Mouse (Mus musculus) erythroblast, embryonic 14.5 days (primary cell): ENCODE data around the gene Tnks1bp1. TPM values are rescaled to one million over a fixed set of nuclear protein-coding genes. Genes with fewer than 3 reads are reported as not detected.
A peak's percentile ranks its signal among the peaks of the same experiment; 100 is the strongest.

Experiments
- H3K27me3 ChIP-seq: 2 replicates; pipeline ENCODE4 v1.6.1; 2012; ENCODE audit warnings: inconsistent platforms; ENCODE audit not compliant: control insufficient read depth
- H3K36me3 ChIP-seq: 2 replicates; pipeline ENCODE4 v1.6.1; 2012; ENCODE audit warnings: mild to moderate bottlenecking, inconsistent platforms; ENCODE audit not compliant: control insufficient read depth
- H3K4me1 ChIP-seq: 2 replicates; pipeline ENCODE4 v1.6.1; 2012; ENCODE audit warnings: inconsistent platforms; ENCODE audit not compliant: control insufficient read depth
- H3K4me3 ChIP-seq: replicated peaks from 2 replicates; pipeline ENCODE3; 2012; ENCODE audit warnings: moderate library complexity, mild to moderate bottlenecking, inconsistent platforms
- H3K9me3 ChIP-seq: 2 replicates; pipeline ENCODE4 v1.6.1; 2012; ENCODE audit warnings: low read length, inconsistent platforms, mixed read lengths; ENCODE audit not compliant: control insufficient read depth
- GATA1 ChIP-seq: IDR thresholded peaks from 2 replicates; pipeline ENCODE4 v1.6.1; 2012; ENCODE audit warnings: low read length, inconsistent platforms, mixed read lengths
- TAL1 ChIP-seq: IDR thresholded peaks from 3 replicates; pipeline ENCODE4 v1.6.1; 2012; ENCODE audit warnings: low read length, inconsistent platforms, mixed read lengths
- polyA plus RNA-seq: library from polyadenylated mRNA; stranded (reverse); fragments of >175 nt; gene quantifications from 2 replicates; pipeline ENCODE4 v1.2.3, GENCODE M21; 2012

Tnks1bp1 gene
- polyA plus RNA-seq, 1 experiment: 0.11 TPM

- peaks cover 26% of the 10 kb centered on the region for H3K4me1 ChIP-seq
- no peak for TF ChIP-seq TAL1
- no peak for TF ChIP-seq GATA1
- peaks cover 70% of the 10 kb centered on the region for H3K27me3 ChIP-seq
- H3K4me3 ChIP-seq: no peak overlapping the region
- peaks cover 16% of the 10 kb centered on the region for H3K36me3 ChIP-seq
- no peaks in the 10 kb centered on the region for H3K9me3 ChIP-seq
Measured at GRCm38 (mm10) chr2:85034169-85034568, 13.7 kb upstream of the Tnks1bp1 start.

GRCm38 (mm10) chr2:85036507-85037046 lies 11.2 kb upstream of the Tnks1bp1 start:
- peaks cover 40% of the 10 kb centered on the region for H3K4me1 ChIP-seq
- no peaks in the 10 kb centered on the region for H3K9me3 ChIP-seq
- peaks cover 51% of the 10 kb centered on the region for H3K27me3 ChIP-seq
- peaks cover 40% of the 10 kb centered on the region for H3K36me3 ChIP-seq
- H3K4me3 ChIP-seq: peak overlapping the region; percentile 84
- TF ChIP-seq GATA1 (no peak), TAL1 (no peak)

- no peaks in the 10 kb centered on the region for H3K9me3 ChIP-seq
- H3K4me1 ChIP-seq: peaks cover 40% of the 10 kb centered on the region
- peaks cover 43% of the 10 kb centered on the region for H3K27me3 ChIP-seq
- TF ChIP-seq GATA1 (no peak), TAL1 (no peak)
- H3K36me3 ChIP-seq: peaks cover 47% of the 10 kb centered on the region
- peak within 1 kb of the TSS; percentile 84 for H3K4me3 ChIP-seq
Measured at GRCm38 (mm10) chr2:85037047-85038026, 10.5 kb upstream of the Tnks1bp1 start, which contains the start of the genes Ssrp1 and P2rx3. Gene Ssrp1, plus strand, starts transcription at chr2:85037234. Gene P2rx3, minus strand, starts transcription at chr2:85037462.

GRCm38 (mm10) chr2:85038336-85038735 lies 9.5 kb upstream of the Tnks1bp1 start:
- TF ChIP-seq GATA1: no peak
- Histone ChIP-seq H3K36me3 (peaks cover 57% of the 10 kb centered on the region), H3K27me3 (peaks cover 33% of the 10 kb centered on the region), H3K4me3 (peak overlapping the region; percentile 84), H3K4me1 (peaks cover 42% of the 10 kb centered on the region), H3K9me3 (no peaks in the 10 kb centered on the region)

- peaks cover 53% of the 10 kb centered on the region for H3K4me1 ChIP-seq
- TF ChIP-seq GATA1 (no peak), TAL1 (no peak)
- no peak overlapping the region for H3K4me3 ChIP-seq
- peaks cover 89% of the 10 kb centered on the region for H3K36me3 ChIP-seq
- peaks cover 8% of the 10 kb centered on the region for H3K27me3 ChIP-seq
- H3K9me3 ChIP-seq: no peaks in the 10 kb centered on the region
Measured at GRCm38 (mm10) chr2:85043623-85044022, 4.2 kb upstream of the Tnks1bp1 start.

GRCm38 (mm10) chr2:85046222-85046621 lies 1.6 kb upstream of the Tnks1bp1 start:
- Histone ChIP-seq H3K36me3 (peaks cover 64% of the 10 kb centered on the region), H3K4me1 (peaks cover 50% of the 10 kb centered on the region)
- no peak for TF ChIP-seq GATA1
- TF ChIP-seq TAL1: no peak

GRCm38 (mm10) chr2:85047081-85047480 lies 741 bp upstream of the Tnks1bp1 start:
- peaks cover 50% of the 10 kb centered on the region for H3K4me1 ChIP-seq
- no peaks in the 10 kb centered on the region for H3K9me3 ChIP-seq
- peaks cover 58% of the 10 kb centered on the region for H3K36me3 ChIP-seq
- peak overlapping the region; percentile 69 for H3K4me3 ChIP-seq
- H3K27me3 ChIP-seq: peaks cover 40% of the 10 kb centered on the region
- TF ChIP-seq TAL1: no peak
- TF ChIP-seq GATA1: no peak

More at GRCm38 (mm10) chr2:85046222-85046621, 1.6 kb upstream of the Tnks1bp1 start:
- peaks cover 33% of the 10 kb centered on the region for H3K27me3 ChIP-seq
- no peaks in the 10 kb centered on the region for H3K9me3 ChIP-seq
- no peak overlapping the region for H3K4me3 ChIP-seq

- no peaks in the 10 kb centered on the region for H3K9me3 ChIP-seq
- no peak for TF ChIP-seq GATA1
- no peak for TF ChIP-seq TAL1
- peaks cover 53% of the 10 kb centered on the region for H3K4me1 ChIP-seq
- peaks cover 40% of the 10 kb centered on the region for H3K27me3 ChIP-seq
- H3K36me3 ChIP-seq: peaks cover 47% of the 10 kb centered on the region
- H3K4me3 ChIP-seq: peak overlapping the region; percentile 69
Measured at GRCm38 (mm10) chr2:85048168-85048751, 438 bp downstream of the Tnks1bp1 start.

- no peak overlapping the region for H3K4me3 ChIP-seq
- TF ChIP-seq GATA1 (no peak), TAL1 (no peak)
- H3K4me1 ChIP-seq: peaks cover 55% of the 10 kb centered on the region
Measured at GRCm38 (mm10) chr2:85049277-85049676, 1.5 kb downstream of the Tnks1bp1 start.

More at GRCm38 (mm10) chr2:85049277-85049676, 1.5 kb downstream of the Tnks1bp1 start:
- H3K27me3 ChIP-seq: peaks cover 40% of the 10 kb centered on the region
- no peaks in the 10 kb centered on the region for H3K9me3 ChIP-seq
- H3K36me3 ChIP-seq: peaks cover 36% of the 10 kb centered on the region
